Mouse (Mus musculus): ENCODE data around the gene Gtpbp6. TPM values are rescaled to one million over a fixed set of nuclear protein-coding genes. Genes with fewer than 3 reads are reported as not detected.

The Gtpbp6 gene
- polyA plus RNA-seq, 1 experiment from 2014 or later = 30.8 TPM

- Histone ChIP-seq H3K36me3 (ENCODE audit: control insufficient read depth, insufficient read depth, low read length) (peaks cover 33% of the 10 kb centered on the region), H3K9me3 (ENCODE audit: control insufficient read depth, low read depth, low read length) (peaks cover 3% of the 10 kb centered on the region; the same call in 1 of the 2 replicates), H3K4me3 (ENCODE audit: low read depth, low read length) (no peak overlapping the region), H3K27ac (ENCODE audit: low read length) (no peak overlapping the region), H3K4me1 (ENCODE audit: control insufficient read depth, insufficient read depth, low read length) (peaks cover 24% of the 10 kb centered on the region), H3K27me3 (ENCODE audit: control insufficient read depth, insufficient read depth, low read length) (no peaks in the 10 kb centered on the region), H3K4me2 (replicated peaks; ENCODE audit: low read depth, low read length) (no peak overlapping the region), H3K9ac (replicated peaks; ENCODE audit: low read depth, low read length) (no peak overlapping the region)
- no peak for ATAC-seq (ENCODE audit: insufficient number of reproducible peaks, insufficient read depth, low FRiP score, low read depth)
- 92% methylated on average over 19 of the region's 19 CpGs for WGBS
Observed at GRCm38 (mm10) chr5:110102853-110103625, 5.0 kb downstream of the Gtpbp6 start.

GRCm38 (mm10) chr5:110102429-110102828 is 5.6 kb downstream of the Gtpbp6 start:
- no peak overlapping the region for H3K9ac ChIP-seq (replicated peaks; ENCODE audit: low read depth, low read length)
- H3K27ac ChIP-seq (ENCODE audit: low read length) = no peak overlapping the region
- H3K4me2 ChIP-seq (replicated peaks; ENCODE audit: low read depth, low read length) = no peak overlapping the region; the same call in 1 of the 2 replicates
- H3K9me3 ChIP-seq (ENCODE audit: control insufficient read depth, low read depth, low read length) = peaks cover 3% of the 10 kb centered on the region; the same call in 1 of the 2 replicates
- no peak for ATAC-seq (ENCODE audit: insufficient number of reproducible peaks, insufficient read depth, low FRiP score, low read depth)
- peaks cover 24% of the 10 kb centered on the region for H3K4me1 ChIP-seq (ENCODE audit: control insufficient read depth, insufficient read depth, low read length)
- H3K27me3 ChIP-seq (ENCODE audit: control insufficient read depth, insufficient read depth, low read length) = no peaks in the 10 kb centered on the region
- peaks cover 33% of the 10 kb centered on the region for H3K36me3 ChIP-seq (ENCODE audit: control insufficient read depth, insufficient read depth, low read length)
- no peak overlapping the region for H3K4me3 ChIP-seq (ENCODE audit: low read depth, low read length)
- 89% methylated on average over 13 of the region's 13 CpGs for WGBS

GRCm38 (mm10) chr5:110101716-110102347 is 6.2 kb downstream of the Gtpbp6 start:
- H3K4me1 ChIP-seq (ENCODE audit: control insufficient read depth, insufficient read depth, low read length) = peaks cover 22% of the 10 kb centered on the region
- H3K27ac ChIP-seq (ENCODE audit: low read length) = no peak overlapping the region
- ATAC-seq (ENCODE audit: insufficient number of reproducible peaks, insufficient read depth, low FRiP score, low read depth) = peak; percentile 33; the same call in 1 of the 2 replicates
- H3K9ac ChIP-seq (replicated peaks; ENCODE audit: low read depth, low read length) = no peak overlapping the region
- H3K9me3 ChIP-seq (ENCODE audit: control insufficient read depth, low read depth, low read length) = peaks cover 3% of the 10 kb centered on the region; the same call in 1 of the 2 replicates
- peak overlapping the region; percentile 66 for H3K4me2 ChIP-seq (replicated peaks; ENCODE audit: low read depth, low read length)
- 15% methylated on average over 34 of the region's 34 CpGs for WGBS
- peak overlapping the region; percentile 29 for H3K4me3 ChIP-seq (ENCODE audit: low read depth, low read length)
- peaks cover 33% of the 10 kb centered on the region for H3K36me3 ChIP-seq (ENCODE audit: control insufficient read depth, insufficient read depth, low read length)
- no peaks in the 10 kb centered on the region for H3K27me3 ChIP-seq (ENCODE audit: control insufficient read depth, insufficient read depth, low read length)

- no peaks in the 10 kb centered on the region for H3K27me3 ChIP-seq (ENCODE audit: control insufficient read depth, insufficient read depth, low read length)
- peak overlapping the region; percentile 29 for H3K4me3 ChIP-seq (ENCODE audit: low read depth, low read length)
- peak; percentile 15; the same call in 1 of the 2 replicates for ATAC-seq (ENCODE audit: insufficient number of reproducible peaks, insufficient read depth, low FRiP score, low read depth)
- WGBS = 2% methylated on average over 37 of the region's 37 CpGs
- peaks cover 3% of the 10 kb centered on the region; the same call in 1 of the 2 replicates for H3K9me3 ChIP-seq (ENCODE audit: control insufficient read depth, low read depth, low read length)
- peaks cover 15% of the 10 kb centered on the region for H3K4me1 ChIP-seq (ENCODE audit: control insufficient read depth, insufficient read depth, low read length)
- H3K36me3 ChIP-seq (ENCODE audit: control insufficient read depth, insufficient read depth, low read length) = peaks cover 32% of the 10 kb centered on the region
- no peak overlapping the region for H3K27ac ChIP-seq (ENCODE audit: low read length)
- peak overlapping the region; percentile 66 for H3K4me2 ChIP-seq (replicated peaks; ENCODE audit: low read depth, low read length)
- no peak overlapping the region for H3K9ac ChIP-seq (replicated peaks; ENCODE audit: low read depth, low read length)
Observed at GRCm38 (mm10) chr5:110100921-110101631, 6.9 kb downstream of the Gtpbp6 start.

- H3K27ac ChIP-seq (ENCODE audit: low read length) = no peak within 1 kb of the TSS
- peaks cover 2% of the 10 kb centered on the region; the same call in 1 of the 2 replicates for H3K9me3 ChIP-seq (ENCODE audit: control insufficient read depth, low read depth, low read length)
- peaks cover 15% of the 10 kb centered on the region for H3K4me1 ChIP-seq (ENCODE audit: control insufficient read depth, insufficient read depth, low read length)
- peak within 1 kb of the TSS; percentile 66 for H3K4me2 ChIP-seq (replicated peaks; ENCODE audit: low read depth, low read length)
- WGBS = 11% methylated on average over 25 of the region's 25 CpGs
- no peak within 1 kb of the TSS for H3K9ac ChIP-seq (replicated peaks; ENCODE audit: low read depth, low read length)
- ATAC-seq (ENCODE audit: insufficient number of reproducible peaks, insufficient read depth, low FRiP score, low read depth) = no peak
- H3K27me3 ChIP-seq (ENCODE audit: control insufficient read depth, insufficient read depth, low read length) = no peaks in the 10 kb centered on the region
- peaks cover 20% of the 10 kb centered on the region for H3K36me3 ChIP-seq (ENCODE audit: control insufficient read depth, insufficient read depth, low read length)
- 0 out of 2 replicates have a peak within 1 kb of the TSS, but pooled peaks have one; percentile 29 for H3K4me3 ChIP-seq (ENCODE audit: low read depth, low read length)
Observed at GRCm38 (mm10) chr5:110099656-110100580, 8.1 kb downstream of the Gtpbp6 start, which contains the start of gene Plcxd1. Gene Plcxd1 (plus strand): TSS chr5:110099969.

- Histone ChIP-seq H3K9ac (replicated peaks; ENCODE audit: low read depth, low read length) (no peak overlapping the region), H3K27ac (ENCODE audit: low read length) (no peak overlapping the region), H3K36me3 (ENCODE audit: control insufficient read depth, insufficient read depth, low read length) (peaks cover 12% of the 10 kb centered on the region), H3K27me3 (ENCODE audit: control insufficient read depth, insufficient read depth, low read length) (no peaks in the 10 kb centered on the region), H3K4me2 (replicated peaks; ENCODE audit: low read depth, low read length) (no peak overlapping the region), H3K4me1 (ENCODE audit: control insufficient read depth, insufficient read depth, low read length) (peaks cover 15% of the 10 kb centered on the region), H3K9me3 (ENCODE audit: control insufficient read depth, low read depth, low read length) (no peaks in the 10 kb centered on the region; the same call in 1 of the 2 replicates), H3K4me3 (ENCODE audit: low read depth, low read length) (no peak overlapping the region)
- WGBS = 39% methylated on average over 1 of the region's 1 CpGs
- no peak for ATAC-seq (ENCODE audit: insufficient number of reproducible peaks, insufficient read depth, low FRiP score, low read depth)
Observed at GRCm38 (mm10) chr5:110098991-110099477, 9.0 kb downstream of the Gtpbp6 start.

GRCm38 (mm10) chr5:110094847-110095213 is 13.2 kb downstream of the Gtpbp6 start:
- H3K4me2 ChIP-seq (replicated peaks; ENCODE audit: low read depth, low read length) = peak overlapping the region; percentile 60
- peak overlapping the region; percentile 36; the same call in 1 of the 2 replicates for H3K9ac ChIP-seq (replicated peaks; ENCODE audit: low read depth, low read length)
- no peaks in the 10 kb centered on the region for H3K36me3 ChIP-seq (ENCODE audit: control insufficient read depth, insufficient read depth, low read length)
- WGBS = 7% methylated on average over 4 of the region's 4 CpGs
- H3K27me3 ChIP-seq (ENCODE audit: control insufficient read depth, insufficient read depth, low read length) = no peaks in the 10 kb centered on the region
- H3K4me3 ChIP-seq (ENCODE audit: low read depth, low read length) = peak overlapping the region; percentile 45
- no peaks in the 10 kb centered on the region for H3K9me3 ChIP-seq (ENCODE audit: control insufficient read depth, low read depth, low read length)
- peak; percentile 11; the same call in 1 of the 2 replicates for ATAC-seq (ENCODE audit: insufficient number of reproducible peaks, insufficient read depth, low FRiP score, low read depth)
- no peaks in the 10 kb centered on the region for H3K4me1 ChIP-seq (ENCODE audit: control insufficient read depth, insufficient read depth, low read length)
- no peak overlapping the region for H3K27ac ChIP-seq (ENCODE audit: low read length)
